Mouse (Mus musculus) small intestine, adult 2 months (tissue): Measurements from ENCODE around the gene Lama4.
A peak's percentile ranks its signal among the peaks of the same experiment; 100 is the strongest.

Experiments used
- CTCF ChIP-seq: fragments of 200-500 bp; IDR thresholded peaks from 2 replicates; pipeline ENCODE4 v1.5.1; 2012; ENCODE audit warnings: low read depth, mild to moderate bottlenecking, control low read depth, inconsistent platforms, low read length, moderate library complexity, mixed read lengths; ENCODE audit not compliant: insufficient replicate concordance, insufficient read length; ENCODE audit errors: extremely low read depth
- POLR2A ChIP-seq: fragments of 200-500 bp; IDR thresholded peaks from 2 replicates; pipeline ENCODE4 v1.6.1; 2012; ENCODE audit warnings: low read depth, mild to moderate bottlenecking, control low read depth, inconsistent platforms, low read length, moderate library complexity

DNA sequence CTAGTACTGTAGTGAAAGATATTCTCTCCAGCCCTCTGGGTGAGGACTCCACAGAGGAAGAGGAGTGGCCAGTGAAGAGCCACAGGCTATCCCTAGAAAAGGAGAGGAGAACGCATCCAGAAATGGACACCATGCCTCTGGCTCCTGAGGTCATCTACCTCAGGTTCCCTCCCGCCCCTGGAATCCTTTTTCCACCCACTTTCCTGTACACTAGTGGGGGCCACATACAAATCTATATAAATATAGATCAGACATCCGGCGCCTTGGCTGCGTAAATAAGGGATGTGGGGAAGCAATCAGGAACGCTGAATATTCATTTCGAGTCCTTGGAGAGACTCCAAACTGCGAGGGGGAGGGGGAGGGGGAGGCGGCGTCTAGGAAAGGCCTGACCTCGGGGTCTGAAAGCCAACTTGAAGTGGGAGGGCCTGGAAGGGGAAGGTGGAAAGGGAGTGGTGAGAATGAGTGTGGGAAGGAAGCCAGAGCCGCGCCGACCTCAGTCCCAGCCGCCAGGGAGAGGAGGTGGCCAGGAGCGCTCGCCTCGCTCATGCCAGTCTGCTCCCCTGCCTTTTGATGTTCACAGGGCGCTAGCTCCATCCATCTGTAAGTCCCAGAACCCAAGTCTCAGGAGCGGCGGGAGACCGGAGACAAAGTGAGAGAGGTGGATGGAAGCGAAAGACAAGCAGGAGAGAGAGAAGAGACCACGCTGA lies at the start of gene Lama4:
- TF ChIP-seq POLR2A (peak; percentile 58; the same call in 1 of the 2 replicates), CTCF (no peak)
